Mouse (Mus musculus) macrophage (primary cell): ENCODE results near the gene Bloc1s5. TPM values are rescaled to one million over a fixed set of nuclear protein-coding genes. Genes with fewer than 3 reads are reported as not detected.
"Not testable (repeated sequence)": the region's sequence is repeated elsewhere in the genome, so short reads cannot be mapped to it uniquely, and the experiment has no call there.

Experiments
- H3K27ac ChIP-seq: fragments of 350-480 bp; formaldehyde crosslinking; 2 replicates; pipeline ENCODE4 v1.9.0; 2021
- H3K36me3 ChIP-seq: fragments of 350-480 bp; formaldehyde crosslinking; 2 replicates; pipeline ENCODE4 v1.9.0; 2021; ENCODE audit errors: inconsistent target
- H3K4me3 ChIP-seq: fragments of 350-480 bp; formaldehyde crosslinking; 2 replicates; pipeline ENCODE4 v1.9.0; 2021; ENCODE audit errors: inconsistent target
- H3K79me2 ChIP-seq: fragments of 350-480 bp; formaldehyde crosslinking; 2 replicates; pipeline ENCODE4 v1.9.0; 2021; ENCODE audit errors: inconsistent target
- WGBS: methylation state at CpG from one replicate; pipeline ENCODE4 v1.1.7; 2026; ENCODE audit warnings: inconsistent platforms; ENCODE audit not compliant: missing documents; 5-methylcytosine and 5-hydroxymethylcytosine counted together
- polyA plus RNA-seq: library from polyadenylated mRNA; stranded (reverse); fragments of 250-400 nt; gene quantifications from 3 replicates; pipeline ENCODE4 v1.2.4, GENCODE M21; 2018; ENCODE audit warnings: inconsistent platforms

Gene Bloc1s5
- polyA plus RNA-seq, 1 experiment from 2014 or later, result 12.0 TPM

GRCm38 (mm10) chr13:38633287-38634000, 1.5 kb downstream of the Bloc1s5 start:
- H3K79me2 ChIP-seq, result no peaks in the 10 kb centered on the region
- H3K4me3 ChIP-seq, result no peak overlapping the region
- 83% methylated on average over 4 of the region's 6 CpGs for WGBS
- H3K27ac ChIP-seq, result no peak overlapping the region
- H3K36me3 ChIP-seq, result no peaks in the 10 kb centered on the region

DNA sequence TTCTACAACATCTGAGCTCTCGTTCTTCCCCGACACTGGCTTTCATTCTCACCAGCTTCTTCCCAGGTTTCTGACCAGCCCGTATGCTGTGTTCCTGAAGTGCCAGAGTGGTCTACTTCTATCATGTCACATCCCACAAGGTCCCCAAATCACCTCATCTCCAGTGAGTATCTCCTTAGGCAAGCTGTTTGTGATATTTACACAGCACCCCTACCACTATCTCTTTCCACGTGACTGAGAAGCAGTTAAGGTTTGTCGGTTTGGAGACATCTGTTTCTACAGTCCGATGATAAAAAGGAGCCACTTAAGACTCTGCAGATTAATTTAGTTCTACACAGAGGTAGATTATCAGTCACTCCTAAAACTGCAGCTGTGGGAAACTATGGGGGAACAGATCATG, 2.4 kb downstream of the Bloc1s5 start:
- Histone ChIP-seq H3K79me2 (no peaks in the 10 kb centered on the region), H3K4me3 (no peak overlapping the region), H3K27ac (no peak overlapping the region), H3K36me3 (no peaks in the 10 kb centered on the region)
- 95% methylated on average over 6 of the region's 6 CpGs for WGBS

GRCm38 (mm10) chr13:38626229-38626525, 8.7 kb downstream of the Bloc1s5 start:
- no peaks in the 10 kb centered on the region for H3K79me2 ChIP-seq
- no peak overlapping the region for H3K4me3 ChIP-seq
- WGBS, result 70% methylated on average over 6 of the region's 6 CpGs
- H3K27ac ChIP-seq, result no peak overlapping the region
- H3K36me3 ChIP-seq, result no peaks in the 10 kb centered on the region

DNA sequence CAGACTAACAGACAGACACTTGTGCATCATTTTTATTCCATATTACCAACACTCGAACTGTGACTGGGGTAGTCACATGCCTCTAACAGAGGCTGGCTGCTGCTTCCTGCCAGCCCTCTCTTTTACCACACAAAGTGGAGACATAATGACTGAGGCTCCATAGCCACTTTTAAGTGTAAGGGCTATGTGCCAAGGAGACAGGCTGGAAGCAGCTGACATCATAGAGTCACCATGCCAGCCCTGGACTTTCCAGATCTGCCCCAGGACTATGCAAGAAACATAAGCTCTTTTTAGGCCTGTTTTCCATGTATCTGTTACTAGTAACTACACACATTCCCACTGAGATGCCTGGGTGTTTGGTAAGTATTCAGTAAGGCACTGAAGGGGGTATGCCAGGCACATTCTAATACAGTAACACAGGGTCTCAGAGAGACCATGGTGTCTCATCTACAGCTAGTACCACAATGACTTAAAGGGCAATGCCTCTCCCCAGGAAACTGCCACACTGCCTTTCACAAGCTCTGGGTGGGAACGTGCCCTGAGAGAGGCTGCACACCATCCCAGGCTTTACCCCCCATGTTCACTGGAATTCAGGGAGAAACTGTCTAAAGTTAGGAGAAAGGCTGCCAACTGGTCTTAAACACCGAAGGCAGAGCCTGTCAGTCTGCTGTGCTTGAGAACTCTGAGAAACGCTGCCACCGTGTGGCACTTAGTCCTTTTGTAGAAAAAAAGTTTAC, 9.2 kb downstream of the Bloc1s5 start:
- Histone ChIP-seq H3K79me2 (no peaks in the 10 kb centered on the region), H3K4me3 (no peak overlapping the region), H3K27ac (no peak overlapping the region), H3K36me3 (no peaks in the 10 kb centered on the region)
- 43% methylated on average over 5 of the region's 5 CpGs for WGBS

DNA sequence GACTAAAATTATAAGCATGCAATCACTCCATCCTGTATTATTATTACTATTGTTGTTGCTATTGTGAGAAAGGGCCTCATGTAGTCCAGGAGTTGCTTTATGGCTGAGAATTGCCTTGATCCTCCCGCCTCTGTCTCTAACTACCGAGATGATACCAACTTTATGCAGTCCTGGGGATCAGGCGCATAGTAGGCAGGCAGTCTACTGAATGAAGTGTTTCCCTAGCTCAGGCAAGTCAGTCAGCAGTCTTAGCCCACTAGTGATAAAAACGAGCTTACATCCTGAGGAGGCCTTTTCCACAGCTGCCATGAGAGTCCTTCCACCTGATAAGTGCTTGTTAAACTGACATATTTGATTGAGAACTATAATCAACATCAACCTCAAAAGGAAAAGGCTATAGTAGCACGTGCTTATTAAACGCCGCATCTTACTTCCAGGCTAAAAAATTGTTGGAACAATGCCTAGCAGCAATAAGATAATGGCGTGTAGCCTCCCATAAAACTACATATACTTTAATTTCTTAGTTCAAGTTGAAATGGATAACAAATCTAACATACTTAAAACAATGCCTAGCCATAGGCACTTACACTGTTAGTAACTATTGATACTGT, 10.5 kb downstream of the Bloc1s5 start:
- Histone ChIP-seq H3K4me3 (no peak overlapping the region), H3K36me3 (no peaks in the 10 kb centered on the region), H3K27ac (no peak overlapping the region), H3K79me2 (no peaks in the 10 kb centered on the region)
- WGBS, result 99% methylated on average over 8 of the region's 8 CpGs

GRCm38 (mm10) chr13:38623296-38623695, 11.6 kb downstream of the Bloc1s5 start:
- Histone ChIP-seq H3K36me3 (0 out of 2 replicates have a peak, but pooled peaks cover 5% of the 10 kb centered on the region), H3K27ac (no peak overlapping the region), H3K4me3 (no peak overlapping the region), H3K79me2 (no peaks in the 10 kb centered on the region)
- 98% methylated on average over 5 of the region's 5 CpGs for WGBS

GRCm38 (mm10) chr13:38618001-38618630, 16.8 kb downstream of the Bloc1s5 start:
- 96% methylated on average over 3 of the region's 4 CpGs for WGBS
- not testable (repeated sequence) for H3K27ac ChIP-seq, H3K36me3 ChIP-seq, H3K79me2 ChIP-seq, H3K4me3 ChIP-seq

- no peaks in the 10 kb centered on the region for H3K79me2 ChIP-seq
- H3K4me3 ChIP-seq, result no peak overlapping the region
- H3K27ac ChIP-seq, result no peak overlapping the region
- peaks cover 13% of the 10 kb centered on the region; the same call in 1 of the 2 replicates for H3K36me3 ChIP-seq
- 100% methylated on average over 4 of the region's 4 CpGs for WGBS
Measured at GRCm38 (mm10) chr13:38616887-38617286, 18.0 kb downstream of the Bloc1s5 start.

DNA sequence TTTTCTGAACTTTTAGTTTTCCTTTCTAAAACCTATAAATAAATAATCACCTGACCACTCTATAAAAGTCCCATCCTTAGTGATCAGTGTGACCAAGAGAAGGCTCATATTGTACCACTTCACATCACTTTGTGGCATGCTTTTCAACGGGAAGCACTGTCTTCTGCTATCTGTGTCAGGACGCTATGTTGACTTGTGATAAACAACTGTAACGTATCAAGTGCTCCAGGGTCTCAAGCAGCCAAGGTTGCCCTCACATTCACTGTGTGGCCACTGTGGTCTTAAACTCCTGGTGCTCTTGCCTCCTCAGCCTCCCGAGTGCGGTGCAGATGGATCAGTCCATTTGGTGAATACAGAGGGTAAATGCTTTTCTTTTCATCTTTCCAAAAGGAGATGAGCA, 19.3 kb downstream of the Bloc1s5 start:
- peaks cover 13% of the 10 kb centered on the region; the same call in 1 of the 2 replicates for H3K36me3 ChIP-seq
- 96% methylated on average over 4 of the region's 5 CpGs for WGBS
- no peak overlapping the region for H3K27ac ChIP-seq
- no peaks in the 10 kb centered on the region for H3K79me2 ChIP-seq
- H3K4me3 ChIP-seq, result no peak overlapping the region

- Histone ChIP-seq H3K79me2 (no peaks in the 10 kb centered on the region), H3K36me3 (peaks cover 13% of the 10 kb centered on the region; the same call in 1 of the 2 replicates), H3K4me3 (no peak overlapping the region), H3K27ac (no peak overlapping the region)
- 54% methylated on average over 5 of the region's 5 CpGs for WGBS
Measured at GRCm38 (mm10) chr13:38614298-38614697, 20.6 kb downstream of the Bloc1s5 start.

GRCm38 (mm10) chr13:38613583-38613982, 21.3 kb downstream of the Bloc1s5 start:
- H3K27ac ChIP-seq, result no peak overlapping the region
- WGBS, result 73% methylated on average over 8 of the region's 8 CpGs
- H3K4me3 ChIP-seq, result no peak overlapping the region
- H3K36me3 ChIP-seq, result peaks cover 9% of the 10 kb centered on the region; the same call in 1 of the 2 replicates
- H3K79me2 ChIP-seq, result no peaks in the 10 kb centered on the region

- Histone ChIP-seq H3K4me3 (no peak overlapping the region), H3K36me3 (peaks cover 9% of the 10 kb centered on the region; the same call in 1 of the 2 replicates), H3K27ac (no peak overlapping the region), H3K79me2 (no peaks in the 10 kb centered on the region)
- 96% methylated on average over 9 of the region's 9 CpGs for WGBS
Measured at GRCm38 (mm10) chr13:38612608-38613007, 22.3 kb downstream of the Bloc1s5 start.

- H3K27ac ChIP-seq, result no peak overlapping the region
- peaks cover 9% of the 10 kb centered on the region; the same call in 1 of the 2 replicates for H3K36me3 ChIP-seq
- 99% methylated on average over 4 of the region's 4 CpGs for WGBS
- no peak overlapping the region for H3K4me3 ChIP-seq
- H3K79me2 ChIP-seq, result no peaks in the 10 kb centered on the region
Measured at GRCm38 (mm10) chr13:38612179-38612578, 22.7 kb downstream of the Bloc1s5 start.

GRCm38 (mm10) chr13:38610336-38610735, 24.6 kb downstream of the Bloc1s5 start:
- no peak overlapping the region for H3K27ac ChIP-seq
- H3K79me2 ChIP-seq, result no peaks in the 10 kb centered on the region
- 91% methylated on average over 6 of the region's 6 CpGs for WGBS
- H3K36me3 ChIP-seq, result peaks cover 9% of the 10 kb centered on the region; the same call in 1 of the 2 replicates
- no peak overlapping the region for H3K4me3 ChIP-seq
